Mouse (Mus musculus) intestine, postnatal 0 days (tissue): ENCODE results near the gene Ascl4. TPM values are rescaled to one million over a fixed set of nuclear protein-coding genes. Genes with fewer than 3 reads are reported as not detected.

ENCODE experiments used
- ATAC-seq: fragments of 200-750 bp; cut with Nextera tagmentation; 2 replicates; pipeline ENCODE4 v1.8.0; 2017; ENCODE audit warnings: mild to moderate bottlenecking, moderate TSS enrichment, moderate library complexity
- H3K27ac ChIP-seq: fragments of 300-500 bp; sonication (generic); 2 replicates; pipeline ENCODE4 v1.5.1; 2014; ENCODE audit warnings: mild to moderate bottlenecking, low read depth, low read length, moderate library complexity
- H3K27me3 ChIP-seq: fragments of 300-500 bp; sonication (generic); replicated peaks from 2 replicates; pipeline ENCODE4 v1.6.1; 2014; ENCODE audit warnings: low read length, mixed read lengths; ENCODE audit not compliant: control insufficient read depth, insufficient read depth
- H3K36me3 ChIP-seq: fragments of 300-500 bp; sonication (generic); 2 replicates; pipeline ENCODE4 v1.6.1; 2014; ENCODE audit warnings: mild to moderate bottlenecking, moderate library complexity; ENCODE audit not compliant: control insufficient read depth, insufficient read depth
- H3K4me1 ChIP-seq: fragments of 300-500 bp; sonication (generic); replicated peaks from 2 replicates; pipeline ENCODE4 v1.6.1; 2014; ENCODE audit warnings: antibody characterized with exemption, low read length, mixed read lengths; ENCODE audit not compliant: control insufficient read depth, insufficient read depth
- H3K4me2 ChIP-seq: fragments of 300-500 bp; sonication (generic); replicated peaks from 2 replicates; pipeline ENCODE4 v1.6.1; 2014; ENCODE audit warnings: low read depth, mild to moderate bottlenecking, moderate library complexity
- H3K4me3 ChIP-seq: fragments of 300-500 bp; sonication (generic); 2 replicates; pipeline ENCODE4 v1.5.1; 2014; ENCODE audit warnings: low read depth, low read length
- H3K9ac ChIP-seq: fragments of 300-500 bp; sonication (generic); 2 replicates; pipeline ENCODE4 v1.6.1; 2014; ENCODE audit warnings: mild to moderate bottlenecking, low read depth, low read length
- H3K9me3 ChIP-seq: fragments of 300-500 bp; sonication (generic); 2 replicates; pipeline ENCODE4 v1.6.1; 2016; ENCODE audit warnings: mixed run types; ENCODE audit not compliant: control insufficient read depth
- CTCF ChIP-seq: sonication (generic); IDR thresholded peaks from 2 replicates; pipeline ENCODE4 v1.5.1; 2016; ENCODE audit warnings: low read depth, mild to moderate bottlenecking, control low read depth, antibody characterized with exemption, moderate library complexity
- WGBS: fragments of 180-500 bp; shearing (Covaris S2); extraction: QIAGEN DNeasy Blood & Tissue Kit; methylation state at CpG from one replicate; pipeline ENCODE4 v1.1.7; 2014; 5-methylcytosine and 5-hydroxymethylcytosine counted together
- polyA plus RNA-seq: library from polyadenylated mRNA; unstranded; fragments of >200 nt; fragmentation: Nextera tagmentation; extraction: Ambion mirVana; gene quantifications from 2 replicates; pipeline ENCODE4 v1.2.1, GENCODE M21; 2015

Gene Ascl4
- polyA plus RNA-seq, 1 experiment from 2014 or later = 0.20 TPM

DNA sequence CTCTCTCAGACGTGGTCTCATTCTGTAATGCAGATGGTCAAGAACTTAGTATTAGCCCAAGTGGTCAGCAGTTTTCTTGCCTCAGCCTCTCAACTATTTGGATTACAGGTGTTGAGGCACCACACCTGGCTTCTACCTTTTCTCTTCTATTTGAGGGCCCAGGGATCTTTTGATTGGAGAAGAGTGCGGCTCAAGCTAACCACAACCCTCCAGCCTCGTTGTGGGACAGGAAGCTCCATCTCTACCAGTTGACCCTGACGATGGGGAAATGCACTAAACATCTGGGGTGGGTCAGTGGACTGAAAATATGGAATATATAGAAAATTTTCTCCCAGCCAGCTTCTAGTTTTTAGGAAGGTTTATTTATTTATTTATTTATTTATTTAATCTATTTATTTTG lies 64.9 kb downstream of the Ascl4 start:
- no peak overlapping the region for H3K4me3 ChIP-seq
- H3K9ac ChIP-seq = no peak overlapping the region
- H3K4me2 ChIP-seq = no peak overlapping the region
- ATAC-seq = no peak
- H3K27ac ChIP-seq = no peak overlapping the region
- 88% methylated on average over 4 of the region's 4 CpGs for WGBS
- H3K4me1 ChIP-seq = no peaks in the 10 kb centered on the region
- H3K36me3 ChIP-seq = no peaks in the 10 kb centered on the region
- no peaks in the 10 kb centered on the region for H3K27me3 ChIP-seq
- TF ChIP-seq CTCF = no peak
- no peaks in the 10 kb centered on the region for H3K9me3 ChIP-seq

- whole genome bisulfite sequencing = 88% methylated on average over 9 of the region's 9 CpGs
- Histone ChIP-seq H3K4me1 (no peaks in the 10 kb centered on the region), H3K27ac (no peak overlapping the region), H3K4me2 (no peak overlapping the region), H3K36me3 (no peaks in the 10 kb centered on the region), H3K4me3 (no peak overlapping the region), H3K27me3 (no peaks in the 10 kb centered on the region), H3K9ac (no peak overlapping the region), H3K9me3 (no peaks in the 10 kb centered on the region)
- no peak for ATAC-seq
- TF ChIP-seq CTCF = no peak
Measured at GRCm38 (mm10) chr10:85993836-85994235, 66.4 kb downstream of the Ascl4 start.

DNA sequence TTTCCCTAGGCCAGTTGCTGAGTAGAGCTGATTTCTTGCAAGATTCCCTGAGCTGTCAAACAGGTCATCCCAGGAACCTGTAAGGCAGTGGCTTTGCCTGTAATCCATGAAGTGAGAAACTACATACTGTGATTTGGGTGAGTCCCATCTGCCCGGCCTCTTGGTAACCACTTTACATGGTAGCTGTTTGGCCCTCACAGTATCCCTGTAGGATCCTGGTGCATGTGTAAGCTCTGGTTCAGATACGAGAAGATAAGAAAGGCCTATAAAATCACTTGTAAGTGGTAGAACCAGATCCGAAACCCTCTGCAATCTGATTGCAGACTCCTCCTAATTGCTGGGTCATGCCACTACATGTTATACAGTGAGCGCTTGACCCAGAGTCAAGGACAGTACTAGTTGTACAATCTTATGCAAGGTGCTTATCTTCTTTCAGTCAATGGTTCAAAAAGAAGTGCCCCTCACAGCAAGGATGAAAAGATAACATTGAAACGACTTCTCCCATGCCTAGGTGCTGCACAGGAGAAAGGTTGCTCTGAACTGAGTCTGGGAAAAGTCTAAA lies 67.1 kb downstream of the Ascl4 start:
- Histone ChIP-seq H3K9me3 (no peaks in the 10 kb centered on the region), H3K4me2 (no peak overlapping the region), H3K36me3 (no peaks in the 10 kb centered on the region), H3K9ac (no peak overlapping the region), H3K27ac (no peak overlapping the region), H3K4me3 (no peak overlapping the region), H3K4me1 (no peaks in the 10 kb centered on the region), H3K27me3 (no peaks in the 10 kb centered on the region)
- 35% methylated on average over 5 of the region's 5 CpGs for WGBS
- no peak for ATAC-seq
- no peak for TF ChIP-seq CTCF

Other genes starting within 250 kb of the Ascl4 start
- 19.8 and 20.1 TPM in 2 replicates for gene Pwp1, start 98.2 kb upstream of the Ascl4 start, polyA plus RNA-seq
- 7.3 and 8.8 TPM in 2 replicates for gene Prdm4, start 10.5 kb upstream of the Ascl4 start, polyA plus RNA-seq
- gene Rtcb, start 30.1 kb downstream of the Ascl4 start, polyA plus RNA-seq = 72.4 and 75.1 TPM in 2 replicates
- gene Bpifc, start 84.2 kb downstream of the Ascl4 start, polyA plus RNA-seq = not detected in 2 replicates
- 28.6 and 33.5 TPM in 2 replicates for gene Fbxo7, start 94.3 kb downstream of the Ascl4 start, polyA plus RNA-seq